Mouse (Mus musculus): ENCODE measurements at regions not wholly inside any gene's neighbourhood (a gene's known extent, or its start where the extent isn't known, plus 50 kb on each side); places are given as distances from the start of the nearest gene placed in this dataset.
"Not testable (repeated sequence)": the region's sequence is repeated elsewhere in the genome, so short reads cannot be mapped to it uniquely, and the experiment has no call there.

GRCm38 (mm10) chr3:31708367-31708766, 193.9 kb upstream of the Kcnmb2 start:
- H3K27me3 ChIP-seq (ENCODE audit: control insufficient read depth, insufficient read depth, low read length); H3K79me2 ChIP-seq (ENCODE audit: control insufficient read depth, insufficient read depth, low read length); DNase-seq (ENCODE audit: extremely low read depth, low read depth, low spot score); H3K4me1 ChIP-seq (ENCODE audit: control insufficient read depth, insufficient read depth, low read length); H3K9ac ChIP-seq (ENCODE audit: low read depth, low read length); H3K27ac ChIP-seq (replicated peaks; ENCODE audit: insufficient read depth, low read depth, low read length); H3K4me3 ChIP-seq (ENCODE audit: insufficient read depth, low read depth, low read length); H3K36me3 ChIP-seq (ENCODE audit: control insufficient read depth, insufficient read depth, low read length): not testable (repeated sequence)

- DNase-seq (ENCODE audit: extremely low read depth, low read depth, low spot score): no peak
- Histone ChIP-seq H3K4me1 (ENCODE audit: control insufficient read depth, insufficient read depth, low read length) (no peaks in the 10 kb centered on the region), H3K4me3 (ENCODE audit: insufficient read depth, low read depth, low read length) (no peak overlapping the region), H3K36me3 (ENCODE audit: control insufficient read depth, insufficient read depth, low read length) (no peaks in the 10 kb centered on the region), H3K27me3 (ENCODE audit: control insufficient read depth, insufficient read depth, low read length) (no peaks in the 10 kb centered on the region), H3K79me2 (ENCODE audit: control insufficient read depth, insufficient read depth, low read length) (no peaks in the 10 kb centered on the region), H3K27ac (replicated peaks; ENCODE audit: insufficient read depth, low read depth, low read length) (no peak overlapping the region), H3K9ac (ENCODE audit: low read depth, low read length) (no peak overlapping the region)
- WGBS: 53% methylated on average over 1 of the region's 1 CpGs
- TF ChIP-seq POLR2A (IDR thresholded peaks at IDR 0.05; ENCODE audit: extremely low read depth, insufficient read depth, low read length) (no peak), CTCF (IDR thresholded peaks at IDR 0.05; ENCODE audit: low read depth, low read length) (no peak)
Observed at GRCm38 (mm10) chr3:31741289-31741688, 161.0 kb upstream of the Kcnmb2 start.

- Histone ChIP-seq H3K27me3 (ENCODE audit: control insufficient read depth, insufficient read depth, low read length) (no peaks in the 10 kb centered on the region), H3K79me2 (ENCODE audit: control insufficient read depth, insufficient read depth, low read length) (no peaks in the 10 kb centered on the region), H3K9ac (ENCODE audit: low read depth, low read length) (no peak overlapping the region), H3K4me1 (ENCODE audit: control insufficient read depth, insufficient read depth, low read length) (no peaks in the 10 kb centered on the region), H3K27ac (replicated peaks; ENCODE audit: insufficient read depth, low read depth, low read length) (no peak overlapping the region), H3K4me3 (ENCODE audit: insufficient read depth, low read depth, low read length) (no peak overlapping the region), H3K36me3 (ENCODE audit: control insufficient read depth, insufficient read depth, low read length) (no peaks in the 10 kb centered on the region)
- 83% methylated on average over 4 of the region's 4 CpGs for WGBS
- no peak for TF ChIP-seq CTCF (IDR thresholded peaks at IDR 0.05; ENCODE audit: low read depth, low read length)
- no peak for TF ChIP-seq POLR2A (IDR thresholded peaks at IDR 0.05; ENCODE audit: extremely low read depth, insufficient read depth, low read length)
- peak; percentile 1 for DNase-seq (ENCODE audit: extremely low read depth, low read depth, low spot score)
Observed at GRCm38 (mm10) chr3:31755881-31756280, 146.4 kb upstream of the Kcnmb2 start.

- WGBS: 98% methylated on average over 1 of the region's 1 CpGs
- Histone ChIP-seq H3K79me2 (ENCODE audit: control insufficient read depth, insufficient read depth, low read length) (no peaks in the 10 kb centered on the region), H3K27ac (replicated peaks; ENCODE audit: insufficient read depth, low read depth, low read length) (no peak overlapping the region), H3K36me3 (ENCODE audit: control insufficient read depth, insufficient read depth, low read length) (no peaks in the 10 kb centered on the region), H3K4me1 (ENCODE audit: control insufficient read depth, insufficient read depth, low read length) (no peaks in the 10 kb centered on the region), H3K27me3 (ENCODE audit: control insufficient read depth, insufficient read depth, low read length) (no peaks in the 10 kb centered on the region), H3K9ac (ENCODE audit: low read depth, low read length) (no peak overlapping the region), H3K4me3 (ENCODE audit: insufficient read depth, low read depth, low read length) (no peak overlapping the region)
- no peak for DNase-seq (ENCODE audit: extremely low read depth, low read depth, low spot score)
- no peak for TF ChIP-seq POLR2A (IDR thresholded peaks at IDR 0.05; ENCODE audit: extremely low read depth, insufficient read depth, low read length)
- TF ChIP-seq CTCF (IDR thresholded peaks at IDR 0.05; ENCODE audit: low read depth, low read length): no peak
Observed at GRCm38 (mm10) chr3:31769193-31769592, 133.1 kb upstream of the Kcnmb2 start.

GRCm38 (mm10) chr3:31790342-31790970, 111.9 kb upstream of the Kcnmb2 start:
- H3K4me3 ChIP-seq (ENCODE audit: insufficient read depth, low read depth, low read length): no peak overlapping the region
- no peak overlapping the region for H3K27ac ChIP-seq (replicated peaks; ENCODE audit: insufficient read depth, low read depth, low read length)
- H3K36me3 ChIP-seq (ENCODE audit: control insufficient read depth, insufficient read depth, low read length): no peaks in the 10 kb centered on the region
- H3K4me1 ChIP-seq (ENCODE audit: control insufficient read depth, insufficient read depth, low read length): no peaks in the 10 kb centered on the region
- TF ChIP-seq POLR2A (IDR thresholded peaks at IDR 0.05; ENCODE audit: extremely low read depth, insufficient read depth, low read length) (no peak), CTCF (IDR thresholded peaks at IDR 0.05; ENCODE audit: low read depth, low read length) (peak; percentile 23; the same call in 1 of the 2 replicates)
- WGBS: 31% methylated on average over 4 of the region's 4 CpGs
- no peaks in the 10 kb centered on the region for H3K79me2 ChIP-seq (ENCODE audit: control insufficient read depth, insufficient read depth, low read length)
- no peaks in the 10 kb centered on the region for H3K27me3 ChIP-seq (ENCODE audit: control insufficient read depth, insufficient read depth, low read length)
- no peak overlapping the region for H3K9ac ChIP-seq (ENCODE audit: low read depth, low read length)
- peak; percentile 15 for DNase-seq (ENCODE audit: extremely low read depth, low read depth, low spot score)

- no peak overlapping the region for H3K27ac ChIP-seq (replicated peaks; ENCODE audit: insufficient read depth, low read depth, low read length)
- no peaks in the 10 kb centered on the region for H3K4me1 ChIP-seq (ENCODE audit: control insufficient read depth, insufficient read depth, low read length)
- no peak overlapping the region for H3K4me3 ChIP-seq (ENCODE audit: insufficient read depth, low read depth, low read length)
- 87% methylated on average over 8 of the region's 8 CpGs for WGBS
- no peaks in the 10 kb centered on the region for H3K36me3 ChIP-seq (ENCODE audit: control insufficient read depth, insufficient read depth, low read length)
- no peaks in the 10 kb centered on the region for H3K27me3 ChIP-seq (ENCODE audit: control insufficient read depth, insufficient read depth, low read length)
- no peak for DNase-seq (ENCODE audit: extremely low read depth, low read depth, low spot score)
- TF ChIP-seq POLR2A (IDR thresholded peaks at IDR 0.05; ENCODE audit: extremely low read depth, insufficient read depth, low read length) (no peak), CTCF (IDR thresholded peaks at IDR 0.05; ENCODE audit: low read depth, low read length) (no peak)
- no peak overlapping the region for H3K9ac ChIP-seq (ENCODE audit: low read depth, low read length)
- no peaks in the 10 kb centered on the region for H3K79me2 ChIP-seq (ENCODE audit: control insufficient read depth, insufficient read depth, low read length)
Observed at GRCm38 (mm10) chr3:31793466-31794040, 108.8 kb upstream of the Kcnmb2 start.

All from liver, adult 2 months (tissue).